Mouse (Mus musculus): ENCODE data around the gene Myh7.

The Myh7 gene

GRCm38 (mm10) chr14:54944939-54945338 is 49.5 kb downstream of the Myh7 start:
- in situ Hi-C loops (cut with MboI, MseI) = no loop called here

GRCm38 (mm10) chr14:54943971-54944370 is 50.5 kb downstream of the Myh7 start:
- in situ Hi-C loops (cut with MboI, MseI) = no loop called here

- in situ Hi-C loops (cut with MboI, MseI) = no loop called here
Measured at GRCm38 (mm10) chr14:54942479-54942878, 51.9 kb downstream of the Myh7 start.

GRCm38 (mm10) chr14:54941024-54941978 is 53.1 kb downstream of the Myh7 start:
- in situ Hi-C loops (cut with MboI, MseI) = no loop called here

- in situ Hi-C loops (cut with MboI, MseI) = no loop called here
Measured at GRCm38 (mm10) chr14:54940176-54940530, 54.3 kb downstream of the Myh7 start.

- in situ Hi-C loops (cut with MboI, MseI) = loop anchor here in 1 of 2 experiments (5.0 kb wide), 1 partner anchor 97 kb away; no protein-coding TSS in a partner anchor
Measured at GRCm38 (mm10) chr14:54939434-54940175, 54.8 kb downstream of the Myh7 start.

GRCm38 (mm10) chr14:54938431-54939219 is 55.8 kb downstream of the Myh7 start:
- in situ Hi-C loops (cut with MboI, MseI) = loop anchor here in 1 of 2 experiments (5.0 kb wide), 1 partner anchor 96 kb away; no protein-coding TSS in a partner anchor

- in situ Hi-C loops (cut with MboI, MseI) = loop anchor here in 1 of 2 experiments (5.0 kb wide), 1 partner anchor 95 kb away; no protein-coding TSS in a partner anchor
Measured at GRCm38 (mm10) chr14:54937361-54938182, 56.9 kb downstream of the Myh7 start.

- in situ Hi-C loops (cut with MboI, MseI) = loop anchor here in 1 of 2 experiments (5.0 kb wide), 1 partner anchor 94 kb away; no protein-coding TSS in a partner anchor
Measured at GRCm38 (mm10) chr14:54936831-54937160, 57.6 kb downstream of the Myh7 start.

GRCm38 (mm10) chr14:54935904-54936830 is 58.3 kb downstream of the Myh7 start, which contains the start of gene Cmtm5:
Cmtm5 (plus strand) TSS chr14:54936261.
- in situ Hi-C loops (cut with MboI, MseI) = loop anchor here in 1 of 2 experiments (5.0 kb wide), 1 partner anchor 94 kb away; no protein-coding TSS in a partner anchor

GRCm38 (mm10) chr14:54932645-54933150 is 61.7 kb downstream of the Myh7 start, which contains the start of gene Il25:
Il25 (plus strand) TSS chr14:54932695.
- in situ Hi-C loops (cut with MboI, MseI) = no loop called here

GRCm38 (mm10) chr14:54930431-54930830 is 64.0 kb downstream of the Myh7 start:
- in situ Hi-C loops (cut with MboI, MseI) = no loop called here

GRCm38 (mm10) chr14:54929801-54930200 is 64.6 kb downstream of the Myh7 start:
- in situ Hi-C loops (cut with MboI, MseI) = no loop called here

- in situ Hi-C loops (cut with MboI, MseI) = no loop called here
Measured at GRCm38 (mm10) chr14:54927296-54927695, 67.1 kb downstream of the Myh7 start.

GRCm38 (mm10) chr14:54926401-54927158 is 67.8 kb downstream of the Myh7 start:
- in situ Hi-C loops (cut with MboI, MseI) = no loop called here

GRCm38 (mm10) chr14:54925349-54926342 is 68.8 kb downstream of the Myh7 start, which contains the start of gene Efs:
Efs (minus strand) TSS chr14:54926126.
- in situ Hi-C loops (cut with MboI, MseI) = no loop called here

All from T-helper 17 cell (primary cell).